Mouse (Mus musculus) CH12.LX (cell line): ENCODE results near the gene Rpl32. TPM values are rescaled to one million over a fixed set of nuclear protein-coding genes. Genes with fewer than 3 reads are reported as not detected.

Experiments used
- DNase-seq: peaks from one replicate; pipeline ENCODE4 v3.0.0-alpha.2; 2013; ENCODE audit errors: extremely low read depth
- H3K27ac ChIP-seq: 2 replicates; pipeline ENCODE4 v1.5.1; 2012; ENCODE audit warnings: low read depth, mild to moderate bottlenecking, control low read depth, moderate library complexity; ENCODE audit not compliant: insufficient read depth
- H3K27me3 ChIP-seq: replicated peaks from 2 replicates; pipeline ENCODE3; 2012; ENCODE audit warnings: inconsistent platforms
- H3K36me3 ChIP-seq, 2 experiments: replicated peaks in 1 of 2; 2 replicates each; pipeline versions ENCODE3 to v1.6.1; 2012; ENCODE audit warnings: inconsistent platforms in 1 of 2, low read length in 1 of 2, mild to moderate bottlenecking in 1 of 2, mixed read lengths in 1 of 2, moderate library complexity in 1 of 2; ENCODE audit not compliant: control insufficient read depth in 1 of 2, insufficient read depth in 1 of 2
- H3K4me1 ChIP-seq, 2 experiments: 2 replicates each; pipeline ENCODE4 v1.6.1; 2012; ENCODE audit warnings: inconsistent platforms in 1 of 2, moderate library complexity in 1 of 2; ENCODE audit not compliant: insufficient read depth in 2 of 2, control insufficient read depth in 1 of 2
- H3K4me2 ChIP-seq: 2 replicates; pipeline ENCODE4 v1.6.1; 2012; ENCODE audit warnings: low read depth, mild to moderate bottlenecking, control low read depth; ENCODE audit not compliant: poor library complexity, insufficient read depth, severe bottlenecking
- H3K4me3 ChIP-seq, 3 experiments: fragments of 150-350 bp in 1 of 3; sonication (generic) in 1 of 3; replicated peaks in 1 of 3; 2 replicates each; pipeline versions ENCODE3 to v1.5.1; 2011 to 2012; ENCODE audit warnings: low read depth in 2 of 3, low read length in 2 of 3, mild to moderate bottlenecking in 2 of 3, moderate library complexity in 2 of 3, control low read depth in 1 of 3, improper control_type of control experiment in 1 of 3, inconsistent platforms in 1 of 3, mixed read lengths in 1 of 3; ENCODE audit not compliant: poor library complexity in 1 of 3
- H3K79me2 ChIP-seq: replicated peaks from 2 replicates; pipeline ENCODE4 v1.6.1; 2012; ENCODE audit warnings: mild to moderate bottlenecking, moderate library complexity; ENCODE audit not compliant: control insufficient read depth, poor library complexity, insufficient read depth, severe bottlenecking; ENCODE audit errors: extremely low read depth
- H3K9ac ChIP-seq: 2 replicates; pipeline ENCODE4 v1.6.1; 2012; ENCODE audit warnings: low read depth, mild to moderate bottlenecking, control low read depth, moderate library complexity; ENCODE audit not compliant: insufficient read depth
- H3K9me3 ChIP-seq: replicated peaks from 2 replicates; pipeline ENCODE3; 2012; ENCODE audit warnings: low read length, inconsistent platforms, mixed read lengths
- BHLHE40 ChIP-seq: IDR thresholded peaks from 2 replicates; pipeline ENCODE4 v1.6.1; 2011; ENCODE audit warnings: mild to moderate bottlenecking, low read depth, low read length, improper control_type of control experiment
- CHD1 ChIP-seq: IDR thresholded peaks from 2 replicates; pipeline ENCODE4 v1.6.1; 2012; ENCODE audit warnings: low read depth, low read length, improper control_type of control experiment, inconsistent platforms
- CHD2 ChIP-seq: IDR thresholded peaks from 2 replicates; pipeline ENCODE4 v1.6.1; 2011; ENCODE audit warnings: low read length, improper control_type of control experiment
- CTCF ChIP-seq, 2 experiments: IDR thresholded peaks in 1 of 2; conservative IDR thresholded peaks in 1 of 2; 2 replicates each; pipeline ENCODE4 v1.5.1; 2011 to 2012; ENCODE audit warnings: low read depth in 2 of 2, low read length in 2 of 2, improper control_type of control experiment in 1 of 2, inconsistent platforms in 1 of 2, mild to moderate bottlenecking in 1 of 2, moderate library complexity in 1 of 2
- E2F4 ChIP-seq: IDR thresholded peaks from 2 replicates; pipeline ENCODE4 v1.6.1; 2011; ENCODE audit warnings: low read depth, low read length, improper control_type of control experiment; ENCODE audit not compliant: insufficient replicate concordance
- ELF1 ChIP-seq: IDR thresholded peaks from 2 replicates; pipeline ENCODE4 v1.6.1; 2014; ENCODE audit warnings: low read depth, mild to moderate bottlenecking, inconsistent platforms, low read length, improper control_type of control experiment
- EP300 ChIP-seq: IDR thresholded peaks from 2 replicates; pipeline ENCODE4 v1.6.1; 2011; ENCODE audit warnings: low read length, improper control_type of control experiment
- ETS1 ChIP-seq: conservative IDR thresholded peaks from 2 replicates; pipeline ENCODE4 v1.6.1; 2012; ENCODE audit warnings: low read depth, mild to moderate bottlenecking, inconsistent platforms, low read length, improper control_type of control experiment, moderate library complexity
- GABPA ChIP-seq: IDR thresholded peaks from 2 replicates; pipeline ENCODE4 v1.6.1; 2012; ENCODE audit warnings: low read depth, low read length, improper control_type of control experiment, inconsistent platforms; ENCODE audit not compliant: insufficient replicate concordance
- HCFC1 ChIP-seq: IDR thresholded peaks from 2 replicates; pipeline ENCODE4 v1.6.1; 2012; ENCODE audit warnings: low read depth, mild to moderate bottlenecking, inconsistent platforms, low read length, improper control_type of control experiment
- IRF4 ChIP-seq: IDR thresholded peaks from 2 replicates; pipeline ENCODE4 v1.6.1; 2014; ENCODE audit warnings: low read depth, mild to moderate bottlenecking, inconsistent platforms, low read length, improper control_type of control experiment
- JUN ChIP-seq: IDR thresholded peaks from 2 replicates; pipeline ENCODE4 v1.6.1; 2011; ENCODE audit warnings: low read depth, mild to moderate bottlenecking, low read length, improper control_type of control experiment, moderate library complexity; ENCODE audit not compliant: insufficient read depth
- JUND ChIP-seq: conservative IDR thresholded peaks from 2 replicates; pipeline ENCODE4 v1.6.1; 2011; ENCODE audit warnings: low read depth, low read length, improper control_type of control experiment
- KAT2A ChIP-seq: IDR thresholded peaks from 2 replicates; pipeline ENCODE4 v1.6.1; 2012; ENCODE audit warnings: low read length, improper control_type of control experiment, inconsistent platforms; ENCODE audit not compliant: insufficient replicate concordance
- MAFK ChIP-seq: IDR thresholded peaks from 2 replicates; pipeline ENCODE4 v1.6.1; 2011; ENCODE audit warnings: low read length, improper control_type of control experiment; ENCODE audit not compliant: insufficient replicate concordance
- MAX ChIP-seq: IDR thresholded peaks from 2 replicates; pipeline ENCODE4 v1.6.1; 2011; ENCODE audit warnings: low read length, improper control_type of control experiment
- MAZ ChIP-seq: IDR thresholded peaks from 2 replicates; pipeline ENCODE4 v1.6.1; 2012; ENCODE audit warnings: low read depth, mild to moderate bottlenecking, inconsistent platforms, low read length, improper control_type of control experiment, moderate library complexity
- MEF2A ChIP-seq: IDR thresholded peaks from 2 replicates; pipeline ENCODE4 v1.6.1; 2014; ENCODE audit warnings: low read depth, mild to moderate bottlenecking, inconsistent platforms, low read length, improper control_type of control experiment, borderline replicate concordance
- MXI1 ChIP-seq: IDR thresholded peaks from 2 replicates; pipeline ENCODE4 v1.6.1; 2011; ENCODE audit warnings: mild to moderate bottlenecking, low read depth, low read length, improper control_type of control experiment
- MYC ChIP-seq: IDR thresholded peaks from 2 replicates; pipeline ENCODE4 v1.6.1; 2011; ENCODE audit warnings: low read depth, mild to moderate bottlenecking, improper control_type of control experiment, low read length
- NELFE ChIP-seq: IDR thresholded peaks from 2 replicates; pipeline ENCODE4 v1.6.1; 2011; ENCODE audit warnings: low read depth, low read length, improper control_type of control experiment
- NRF1 ChIP-seq: IDR thresholded peaks from 2 replicates; pipeline ENCODE4 v1.6.1; 2014; ENCODE audit warnings: low read depth, mild to moderate bottlenecking, inconsistent platforms, low read length, improper control_type of control experiment, moderate library complexity
- PAX5 ChIP-seq: IDR thresholded peaks from 2 replicates; pipeline ENCODE4 v1.6.1; 2012; ENCODE audit warnings: low read length, inconsistent platforms, mixed read lengths
- POLR2A ChIP-seq: IDR thresholded peaks from 2 replicates; pipeline ENCODE4 v1.6.1; 2011; ENCODE audit warnings: low read depth, mild to moderate bottlenecking, improper control_type of control experiment, low read length
- POLR2AphosphoS2 ChIP-seq: IDR thresholded peaks from 2 replicates; pipeline ENCODE4 v1.6.1; 2011; ENCODE audit warnings: low read depth, low read length, improper control_type of control experiment
- RAD21 ChIP-seq: IDR thresholded peaks from 2 replicates; pipeline ENCODE4 v1.6.1; 2011; ENCODE audit warnings: low read depth, mild to moderate bottlenecking, low read length, improper control_type of control experiment, moderate library complexity
- RCOR1 ChIP-seq: conservative IDR thresholded peaks from 2 replicates; pipeline ENCODE4 v1.6.1; 2012; ENCODE audit warnings: low read depth, mild to moderate bottlenecking, inconsistent platforms, low read length, improper control_type of control experiment
- SIN3A ChIP-seq: IDR thresholded peaks from 2 replicates; pipeline ENCODE4 v1.6.1; 2012; ENCODE audit warnings: low read length, improper control_type of control experiment, inconsistent platforms
- SMC3 ChIP-seq: IDR thresholded peaks from 2 replicates; pipeline ENCODE4 v1.6.1; 2011; ENCODE audit warnings: low read depth, low read length, improper control_type of control experiment
- TBP ChIP-seq: conservative IDR thresholded peaks from 2 replicates; pipeline ENCODE4 v1.6.1; 2011; ENCODE audit warnings: low read depth, low read length, improper control_type of control experiment
- TCF12 ChIP-seq: IDR thresholded peaks from 2 replicates; pipeline ENCODE4 v1.6.1; 2014; ENCODE audit warnings: low read depth, mild to moderate bottlenecking, inconsistent platforms, low read length, improper control_type of control experiment
- UBTF ChIP-seq: IDR thresholded peaks from 2 replicates; pipeline ENCODE4 v1.6.1; 2012; ENCODE audit warnings: low read depth, mild to moderate bottlenecking, inconsistent platforms, low read length, improper control_type of control experiment, moderate library complexity
- USF1 ChIP-seq: IDR thresholded peaks from 2 replicates; pipeline ENCODE4 v1.6.1; 2014; ENCODE audit warnings: low read depth, mild to moderate bottlenecking, inconsistent platforms, low read length, improper control_type of control experiment
- USF2 ChIP-seq: conservative IDR thresholded peaks from 2 replicates; pipeline ENCODE4 v1.6.1; 2011; ENCODE audit warnings: low read depth, low read length, improper control_type of control experiment
- ZC3H11A ChIP-seq: IDR thresholded peaks from 2 replicates; pipeline ENCODE4 v1.6.1; 2012; ENCODE audit warnings: low read depth, mild to moderate bottlenecking, inconsistent platforms, low read length, improper control_type of control experiment
- ZKSCAN1 ChIP-seq: IDR thresholded peaks from 2 replicates; pipeline ENCODE4 v1.6.1; 2012; ENCODE audit warnings: low read depth, inconsistent platforms, low read length, improper control_type of control experiment, borderline replicate concordance
- ZMIZ1 ChIP-seq: IDR thresholded peaks from 2 replicates; pipeline ENCODE4 v1.6.1; 2012; ENCODE audit warnings: low read depth, mild to moderate bottlenecking, inconsistent platforms, low read length, improper control_type of control experiment
- ZNF384 ChIP-seq: IDR thresholded peaks from 2 replicates; pipeline ENCODE4 v1.6.1; 2012; ENCODE audit warnings: low read depth, low read length, improper control_type of control experiment, inconsistent platforms
- dilution Hi-C: fragments of 300-500 bp; cut with MboI; formaldehyde crosslinking; loops from 2 replicates; pipeline ENCODE4 v1.14.3; 2020; ENCODE audit warnings: low sequenced_read_pairs; ENCODE audit not compliant: extremely low pct_unique_long_range_greater_than_20kb, extremely low pct_ligation_motif_present
- in situ Hi-C: fragments of 300-500 bp; cut with MboI; formaldehyde crosslinking; loops from 3 replicates; pipeline ENCODE4 v1.14.3; 2019; ENCODE audit warnings: low sequenced_read_pairs, low pct_ligation_motif_present, low pct_unique_long_range_greater_than_20kb, mixed read lengths
- polyA plus RNA-seq: library from polyadenylated mRNA; unstranded; fragments of >175 nt; gene quantifications from 2 replicates; pipeline ENCODE4 v1.2.1, GENCODE M21; 2012; ENCODE audit warnings: low read depth; ENCODE audit not compliant: insufficient read length
- total RNA-seq, 2 experiments: library from RNA; depleted of rRNA; stranded (reverse); fragments of 300-350 nt in 1 of 2; fragments of >200 nt in 1 of 2; gene quantifications; 2 replicates each; pipeline ENCODE4 v1.2.3; 2012 to 2014

The Rpl32 gene
- total and polyA plus RNA-seq, 3 experiments, result 3,370 to 7,473 (median 5,276) TPM

DNA sequence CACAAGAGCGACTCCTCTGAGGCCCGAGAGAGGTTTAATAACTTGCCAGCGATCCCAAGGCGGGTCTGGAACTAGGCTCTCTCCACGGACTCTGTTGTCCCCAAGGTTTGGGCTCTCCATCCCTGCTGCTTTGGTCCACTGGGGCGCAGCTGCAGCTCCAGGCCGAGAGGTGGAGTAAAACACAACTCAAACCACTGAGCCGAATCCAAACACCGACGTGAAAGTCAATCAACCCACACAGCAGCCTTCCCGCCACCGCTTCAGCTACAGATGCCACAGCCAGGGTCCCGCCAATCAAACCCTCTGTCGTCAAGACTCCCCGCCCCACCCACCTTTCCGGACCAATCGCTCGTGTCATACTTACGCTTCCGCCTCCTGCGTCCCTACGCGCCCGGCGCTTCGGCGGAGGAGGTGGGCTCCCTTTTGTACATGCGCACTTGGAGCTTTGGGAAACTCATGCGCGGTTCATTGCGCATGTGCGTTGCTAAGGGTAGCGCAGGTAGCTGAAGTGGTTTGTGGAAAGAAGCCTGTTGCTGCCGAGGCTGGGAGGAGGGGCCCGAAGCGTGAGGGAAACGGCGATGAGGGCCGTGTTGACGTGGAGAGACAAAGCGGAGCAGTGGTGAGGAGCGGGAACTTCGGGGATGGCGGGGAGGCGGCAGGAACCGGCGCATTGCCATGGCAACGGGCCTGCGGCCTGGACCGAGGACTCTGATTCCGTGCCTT is 44.7 kb upstream of the Rpl32 start, which contains the start of the genes Mbd4 and Ift122:
Gene Mbd4 (minus strand): TSS at position 281 of the 723 bp plus-strand sequence.
Gene Ift122 (plus strand): TSS at position 380 of the 723 bp plus-strand sequence.
- H3K4me1 ChIP-seq, result peaks cover 2 to 36% of the 10 kb centered on the region in 2 experiments; a peak in 2 of 4 replicates
- DNase-seq, result peak; percentile 99
- dilution Hi-C loops, result no loop called here

DNA sequence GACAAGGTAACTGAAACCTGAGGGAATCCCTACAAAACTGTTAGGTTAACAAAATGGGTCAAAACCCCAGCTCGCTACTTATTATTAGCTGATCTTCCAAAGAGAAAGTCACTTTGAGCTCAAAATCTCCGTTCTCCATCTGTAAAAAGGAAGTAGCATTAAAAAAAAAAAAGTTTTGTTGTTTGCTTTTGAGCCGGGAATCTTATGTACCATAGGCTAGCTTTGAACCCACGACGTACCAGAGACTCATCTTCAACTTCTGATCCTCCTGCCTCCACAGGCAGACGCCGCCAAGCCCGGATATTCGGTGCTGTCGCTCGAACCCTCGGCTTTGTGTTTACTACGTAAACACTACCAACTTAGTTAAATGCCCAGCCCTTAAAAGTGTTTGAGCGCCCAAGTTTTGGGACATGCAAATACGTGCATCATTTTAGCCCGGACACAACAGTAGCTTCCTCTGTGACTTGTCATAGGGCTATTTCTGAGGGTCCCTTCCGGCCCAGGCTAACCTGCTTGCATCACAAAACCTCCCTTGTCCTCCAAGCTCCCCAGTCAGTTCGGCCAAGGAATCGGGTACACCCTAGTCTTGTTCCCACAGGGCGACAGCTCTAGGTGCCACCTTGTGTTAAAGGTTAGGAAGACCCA is 44.0 kb upstream of the Rpl32 start:
- peak overlapping the region; percentile 63 to 74 (median 71) for H3K4me3 ChIP-seq
- dilution Hi-C loops (no loop called here), in situ Hi-C loops (loop anchor here (5.0 kb wide), 1 partner anchor 45 kb away; no protein-coding TSS in a partner anchor)
- peaks cover 0 to 7% of the 10 kb centered on the region in 2 experiments for H3K36me3 ChIP-seq
- H3K9me3 ChIP-seq, result no peaks in the 10 kb centered on the region
- no peaks in the 10 kb centered on the region for H3K27me3 ChIP-seq
- peak overlapping the region; percentile 70 for H3K4me2 ChIP-seq
- peaks cover 2 to 43% of the 10 kb centered on the region in 2 experiments; a peak in 2 of 4 replicates for H3K4me1 ChIP-seq
- peak overlapping the region; percentile 55 for H3K9ac ChIP-seq
- H3K79me2 ChIP-seq, result peaks cover 13% of the 10 kb centered on the region
- DNase-seq, result peak; percentile 67
- TF ChIP-seq ZMIZ1 (no peak), MAFK (no peak), MAX (no peak), ZC3H11A (no peak), ZNF384 (no peak), EP300 (no peak), TCF12 (no peak), RCOR1 (no peak)
- H3K27ac ChIP-seq, result peak overlapping the region; percentile 85

More for the DNA sequence above, 44.7 kb upstream of the Rpl32 start, which contains the start of the genes Mbd4 and Ift122:
- H3K36me3 ChIP-seq, result peaks cover 0 to 7% of the 10 kb centered on the region in 2 experiments
- H3K27me3 ChIP-seq, result no peaks in the 10 kb centered on the region
- no peaks in the 10 kb centered on the region for H3K9me3 ChIP-seq
- H3K27ac ChIP-seq, result peak within 1 kb of the TSS; percentile 85
- TF ChIP-seq MAX (peak; percentile 85), UBTF (no peak), TCF12 (0 out of 2 replicates have a peak, but pooled peaks have one; percentile 37), ZC3H11A (no peak), KAT2A (peak; percentile 62; the same call in 1 of the 2 replicates), ETS1 (peak; percentile 3), CHD1 (no peak), ELF1 (peak; percentile 96), NELFE (peak; percentile 21), GABPA (no peak), PAX5 (no peak), CTCF (conservative IDR thresholded peaks at IDR 0.05 in 1 of 2, IDR thresholded peaks at IDR 0.05 in 1 of 2; ENCODE audit: low read depth in 2 of 2, low read length in 2 of 2) (peak in 1 of 2 experiments; percentile 61; a peak in 2 of 4 replicates), ZKSCAN1 (no peak), MXI1 (peak; percentile 98), IRF4 (peak; percentile 8; the same call in 1 of the 2 replicates), MAFK (no peak), EP300 (no peak), USF2 (no peak), MYC (no peak), BHLHE40 (peak; percentile 57), MEF2A (0 out of 2 replicates have a peak, but pooled peaks have one; percentile 34), JUN (no peak), SIN3A (peak; percentile 97), POLR2A (peak; percentile 52), MAZ (no peak), SMC3 (peak; percentile 40; the same call in 1 of the 2 replicates), RCOR1 (no peak), HCFC1 (peak; percentile 75), USF1 (no peak), CHD2 (peak; percentile 84), TBP (no peak; the same call in 1 of the 2 replicates), E2F4 (peak; percentile 98), POLR2AphosphoS2 (peak; percentile 60; the same call in 1 of the 2 replicates), ZMIZ1 (no peak; the same call in 1 of the 2 replicates), JUND (no peak), RAD21 (peak; percentile 52), ZNF384 (no peak), NRF1 (peak; percentile 100)
- H3K9ac ChIP-seq, result peak within 1 kb of the TSS; percentile 55
- H3K4me2 ChIP-seq, result peak within 1 kb of the TSS; percentile 70
- H3K4me3 ChIP-seq, result peak within 1 kb of the TSS; percentile 70 to 74 (median 71)
- peaks cover 9% of the 10 kb centered on the region for H3K79me2 ChIP-seq
- in situ Hi-C loops, result loop anchor here (5.0 kb wide), 1 partner anchor 44 kb away; no protein-coding TSS in a partner anchor
